In the genomic region with DNA sequence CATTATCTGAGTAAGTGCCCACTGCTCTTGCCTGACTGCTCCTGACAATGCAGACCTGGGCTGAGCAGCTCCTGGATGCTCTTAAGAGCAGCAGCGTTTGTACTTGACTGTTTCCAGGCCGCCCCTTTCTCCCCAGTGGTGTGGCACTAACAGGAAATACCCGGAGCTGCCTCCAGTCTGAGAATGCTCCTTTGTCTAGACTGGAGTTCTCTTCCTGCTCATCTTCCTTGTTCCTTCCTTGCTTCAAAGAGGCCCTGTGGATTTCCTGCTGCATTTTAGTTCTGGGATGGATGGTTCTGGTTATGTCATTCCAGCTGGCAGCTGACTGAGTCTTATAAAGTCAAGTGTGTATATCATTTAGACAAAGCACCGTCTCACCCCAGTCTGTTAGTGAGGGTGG, we compare ENCODE assay signal across 16 mouse cellular contexts. TPM values are rescaled to one million over a fixed set of nuclear protein-coding genes. Genes with fewer than 3 reads are reported as not detected.
DNase-seq lines count a peak whose midpoint lies in the region; ATAC-seq lines count a peak whose summit lies in the region.
"Had no signal": no experiment of that assay in that cellular context is flagged by ENCODE, and none has a peak within 500 bp of the region (broad histone marks: within the 10 kb centered on the region; RNA-seq: fewer than 3 reads in every experiment).

No protein-coding gene starts in this region.

- peak overlapping the region; percentile 51 for H3K27ac ChIP-seq in liver, embryonic 13.5 days
- no peak overlapping the region for H3K27ac ChIP-seq in liver, embryonic 11.5 days (ENCODE audit: low read depth, low read length)
- 0 out of 2 replicates have a peak overlapping the region, but pooled peaks have one; percentile 19 for H3K27ac ChIP-seq in limb, embryonic 10.5 days
- H3K27ac ChIP-seq: midbrain, embryonic 10.5 days; stomach, postnatal 0 days had no signal

- peaks cover 41% of the 10 kb centered on the region for H3K4me1 ChIP-seq in liver, embryonic 13.5 days (replicated peaks)
- H3K4me1 ChIP-seq in liver, embryonic 11.5 days (replicated peaks; ENCODE audit: control insufficient read depth, insufficient read depth, low read length): peaks cover 8% of the 10 kb centered on the region
- H3K4me1 ChIP-seq in limb, embryonic 10.5 days: peaks cover 8% of the 10 kb centered on the region; the same call in 1 of the 2 replicates
- H3K4me1 ChIP-seq: midbrain, embryonic 10.5 days had no signal

- H3K36me3 ChIP-seq in liver, embryonic 13.5 days: peaks cover 27% of the 10 kb centered on the region
- H3K36me3 ChIP-seq in liver, embryonic 11.5 days (ENCODE audit: control insufficient read depth, insufficient read depth, low read length): no peaks in the 10 kb centered on the region
- no peaks in the 10 kb centered on the region for H3K36me3 ChIP-seq in limb, embryonic 10.5 days
- H3K36me3 ChIP-seq: midbrain, embryonic 10.5 days had no signal

- no peak overlapping the region for H3K4me3 ChIP-seq in liver, embryonic 13.5 days (replicated peaks)
- no peak overlapping the region for H3K4me3 ChIP-seq in liver, embryonic 11.5 days (ENCODE audit: low read depth, low read length)
- no peak overlapping the region for H3K4me3 ChIP-seq in limb, embryonic 10.5 days
- H3K4me3 ChIP-seq: midbrain, embryonic 10.5 days had no signal

- no peak for ATAC-seq in liver, embryonic 13.5 days (ENCODE audit: low read depth)
- ATAC-seq in liver, embryonic 11.5 days (replicated peaks; ENCODE audit: low FRiP score): no peak
- ATAC-seq: forebrain, embryonic 14.5 days; hindbrain, embryonic 16.5 days had no signal

- no peaks in the 10 kb centered on the region for H3K27me3 ChIP-seq in liver, embryonic 13.5 days
- H3K27me3 ChIP-seq in liver, embryonic 11.5 days (replicated peaks; ENCODE audit: control insufficient read depth, insufficient read depth, low read length): no peaks in the 10 kb centered on the region
- no peaks in the 10 kb centered on the region for H3K27me3 ChIP-seq in limb, embryonic 10.5 days (ENCODE audit: low read depth, poor library complexity, severe bottlenecking)

- H3K4me2 ChIP-seq in liver, embryonic 13.5 days: peak overlapping the region; percentile 4
- no peak overlapping the region for H3K4me2 ChIP-seq in liver, embryonic 11.5 days

- H3K9ac ChIP-seq in liver, embryonic 13.5 days: 0 out of 2 replicates have a peak overlapping the region, but pooled peaks have one; percentile 28
- no peak overlapping the region for H3K9ac ChIP-seq in liver, embryonic 11.5 days (ENCODE audit: low read depth, low read length)

- peak; percentile 72 for DNase-seq in heart, adult 11 months
- no peak for DNase-seq in heart, postnatal 4 days
- DNase-seq in liver, embryonic 13.5 days: no peak
- DNase-seq in liver, embryonic 11.5 days (ENCODE audit: low spot score): no peak
- DNase-seq in embryo, embryonic 10 days (ENCODE audit: low spot score): peak; percentile 53
- DNase-seq in limb, embryonic 10.5 days (ENCODE audit: low spot score): no peak
- no peak for DNase-seq in adrenal gland, postnatal 10 days
- no peak for DNase-seq in urinary bladder, postnatal 36 days (ENCODE audit: low spot score in 2 of 2)
- DNase-seq: adrenal gland, postnatal 25 days; cerebellum, postnatal 14 days; kidney, adult 9 months; thymus, postnatal 14 days had no signal

- H3K9me3 ChIP-seq in liver, embryonic 13.5 days (replicated peaks): no peaks in the 10 kb centered on the region
- no peaks in the 10 kb centered on the region for H3K9me3 ChIP-seq in liver, embryonic 11.5 days (ENCODE audit: control insufficient read depth, low read length)
- H3K9me3 ChIP-seq in limb, embryonic 10.5 days (replicated peaks): no peaks in the 10 kb centered on the region
- H3K9me3 ChIP-seq: midbrain, embryonic 10.5 days had no signal

- WGBS in liver, embryonic 13.5 days (ENCODE audit: insufficient replicate concordance): 34% methylated on average over 4 of the region's 4 CpGs
- 42% methylated on average over 4 of the region's 4 CpGs for WGBS in liver, embryonic 11.5 days
- WGBS in limb, embryonic 10.5 days: 36% methylated on average over 4 of the region's 4 CpGs

RNA-seq across cellular contexts. Expression of gene Abhd5, which starts 21.1 kb away (rescaled TPM):
- 10 to 100 TPM; 41.4 to 44.1 TPM for total RNA-seq in heart, postnatal 4 days (2021)
- 21.4 and 26.3 TPM in 2 replicates for polyA plus RNA-seq in liver, embryonic 13.5 days (2015; fragmentation: Nextera tagmentation; extraction: Ambion mirVana)
- polyA plus RNA-seq in liver, embryonic 11.5 days (2014; fragmentation: Nextera tagmentation; extraction: Ambion mirVana): 22.1 and 24.2 TPM in 2 replicates
- 18.0 and 20.3 TPM in 2 replicates for polyA plus RNA-seq in limb, embryonic 10.5 days (2016; fragmentation: Nextera tagmentation; extraction: Ambion mirVana)
- total RNA-seq in adrenal gland, postnatal 10 days (2021): 10 to 100 TPM; 65.3 to 82.8 TPM

Comparison
In these comparisons a context has a peak if more than half of its experiments do, and no peak if none do; other contexts are left out.
1. DNase-seq: peak in heart, adult 11 months (single experiment) and embryo, embryonic 10 days (single experiment); none in heart, postnatal 4 days (single experiment), liver, embryonic 13.5 days (single experiment), liver, embryonic 11.5 days (single experiment), limb, embryonic 10.5 days (single experiment), adrenal gland, postnatal 10 days (single experiment) and urinary bladder, postnatal 36 days (0 of 2).